Mouse (Mus musculus) testis, postnatal 14 days (tissue): ENCODE results near the gene Axl.
"Not testable (repeated sequence)": the region's sequence is repeated elsewhere in the genome, so short reads cannot be mapped to it uniquely, and the experiment has no call there.

Source experiments
- DNase-seq: peaks from one replicate; pipeline ENCODE4 v3.0.0; 2021; ENCODE audit warnings: low spot score

Gene Axl

GRCm38 (mm10) chr7:25793679-25794078, 5.2 kb upstream of the Axl start:
- DNase-seq: no peak

- not testable (repeated sequence) for DNase-seq
These were observed 4.5 kb upstream of the Axl start for GRCm38 (mm10) chr7:25792966-25793365.

GRCm38 (mm10) chr7:25790615-25791014, 2.1 kb upstream of the Axl start:
- no peak for DNase-seq

- DNase-seq: no peak
These were observed 580 bp upstream of the Axl start for GRCm38 (mm10) chr7:25789129-25789440.

GRCm38 (mm10) chr7:25787456-25788219, 867 bp downstream of the Axl start:
- DNase-seq: no peak

GRCm38 (mm10) chr7:25786974-25787373, 1.5 kb downstream of the Axl start:
- no peak for DNase-seq

GRCm38 (mm10) chr7:25785752-25786151, 2.8 kb downstream of the Axl start:
- no peak for DNase-seq

- DNase-seq: no peak
These were observed 3.7 kb downstream of the Axl start for GRCm38 (mm10) chr7:25784808-25785207.

GRCm38 (mm10) chr7:25783746-25784145, 4.8 kb downstream of the Axl start:
- no peak for DNase-seq

GRCm38 (mm10) chr7:25782744-25783143, 5.8 kb downstream of the Axl start:
- no peak for DNase-seq

- no peak for DNase-seq
These were observed 6.4 kb downstream of the Axl start for GRCm38 (mm10) chr7:25781937-25782610.

- DNase-seq: peak; percentile 88
These were observed 7.1 kb downstream of the Axl start for GRCm38 (mm10) chr7:25781321-25781936.

- DNase-seq: no peak
These were observed 7.8 kb downstream of the Axl start for GRCm38 (mm10) chr7:25780753-25781152.

- DNase-seq: no peak
These were observed 8.5 kb downstream of the Axl start for GRCm38 (mm10) chr7:25780021-25780420.

- no peak for DNase-seq
These were observed 20.3 kb downstream of the Axl start for GRCm38 (mm10) chr7:25768229-25768628.

- no peak for DNase-seq
These were observed 22.4 kb downstream of the Axl start for GRCm38 (mm10) chr7:25766108-25766507.

GRCm38 (mm10) chr7:25764221-25764620, 24.3 kb downstream of the Axl start:
- DNase-seq: no peak

- peak; percentile 57 for DNase-seq
These were observed 24.8 kb downstream of the Axl start for GRCm38 (mm10) chr7:25763678-25764077.

- no peak for DNase-seq
These were observed 27.2 kb downstream of the Axl start for GRCm38 (mm10) chr7:25761354-25761753.

GRCm38 (mm10) chr7:25756011-25756410, 32.5 kb downstream of the Axl start:
- peak; percentile 87 for DNase-seq

GRCm38 (mm10) chr7:25755468-25755833, 33.1 kb downstream of the Axl start:
- peak; percentile 76 for DNase-seq

GRCm38 (mm10) chr7:25754738-25755467, 33.6 kb downstream of the Axl start, which contains the start of gene Hnrnpul1:
Gene Hnrnpul1, minus strand, starts transcription at chr7:25754757.
- peak; percentile 98 for DNase-seq

GRCm38 (mm10) chr7:25754439-25754737, 34.1 kb downstream of the Axl start:
- no peak for DNase-seq
